Mouse (Mus musculus): Measurements from ENCODE around the gene Zfp874a.
"Not testable (repeated sequence)": the region's sequence is repeated elsewhere in the genome, so short reads cannot be mapped to it uniquely, and the experiment has no call there.

The Zfp874a gene

GRCm38 (mm10) chr13:67376255-67376654 is 75.2 kb downstream of the Zfp874a start:
- not testable (repeated sequence) for DNase-seq (ENCODE audit: low read depth, low spot score)

DNA sequence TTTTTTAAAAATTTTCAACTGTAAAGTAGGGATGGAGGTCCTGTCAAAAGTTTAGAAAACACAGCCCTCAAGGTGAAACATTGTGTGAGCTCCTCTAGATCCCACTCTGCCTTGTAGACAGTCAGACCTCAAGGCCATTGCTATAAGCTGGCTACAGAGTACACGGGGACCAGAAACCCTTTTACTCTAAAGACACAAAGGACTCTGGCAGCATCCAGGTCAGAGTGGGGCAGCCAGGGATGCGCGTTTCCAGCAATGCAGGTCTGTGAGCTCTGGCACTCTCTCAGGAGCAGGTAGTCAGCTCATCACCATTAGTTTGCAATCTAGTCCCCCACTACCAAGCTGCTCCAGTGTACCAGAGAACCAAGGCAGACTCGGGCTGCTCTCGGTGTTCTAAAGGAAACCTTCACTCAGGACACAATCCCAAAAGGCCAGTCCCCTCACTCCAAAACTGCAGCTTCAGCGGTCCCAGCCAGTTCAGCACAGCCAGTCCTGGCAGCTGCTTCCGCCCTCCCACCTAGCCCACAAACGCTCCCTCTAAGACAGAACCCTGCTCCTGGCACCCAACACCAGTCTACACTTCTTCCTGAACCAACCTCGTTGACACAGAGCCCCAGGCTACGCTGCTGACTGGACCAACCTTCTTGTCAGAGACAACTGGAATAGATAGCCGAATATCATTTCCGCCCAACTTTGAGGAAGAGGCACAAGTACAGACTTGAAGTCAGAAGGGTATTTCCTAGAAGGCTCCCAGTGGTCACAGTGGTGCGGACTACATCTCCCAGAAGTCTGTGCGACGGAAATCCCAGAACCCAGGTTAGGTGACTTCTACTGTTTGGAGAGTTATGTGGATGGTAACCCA is 76.1 kb downstream of the Zfp874a start, which contains the start of the genes Gm28041 and Zfp456:
Gene Gm28041 (minus strand): TSS at position 684 of the 862 bp plus-strand sequence.
Gene Zfp456 (minus strand): TSS at position 761 of the 862 bp plus-strand sequence.
- DNase-seq (ENCODE audit: low read depth, low spot score) = peak; percentile 57
